Mouse (Mus musculus) ES-Bruce4 (cell line): ENCODE measurements around the gene Nrxn3.

Source experiments
- CTCF ChIP-seq: IDR thresholded peaks from one replicate; pipeline ENCODE4 v1.8.1; 2011; ENCODE audit warnings: low read depth, low read length
- EP300 ChIP-seq: IDR thresholded peaks from 2 replicates; pipeline ENCODE4 v1.6.1; 2011; ENCODE audit warnings: low read depth, low read length; ENCODE audit not compliant: insufficient read depth

DNA sequence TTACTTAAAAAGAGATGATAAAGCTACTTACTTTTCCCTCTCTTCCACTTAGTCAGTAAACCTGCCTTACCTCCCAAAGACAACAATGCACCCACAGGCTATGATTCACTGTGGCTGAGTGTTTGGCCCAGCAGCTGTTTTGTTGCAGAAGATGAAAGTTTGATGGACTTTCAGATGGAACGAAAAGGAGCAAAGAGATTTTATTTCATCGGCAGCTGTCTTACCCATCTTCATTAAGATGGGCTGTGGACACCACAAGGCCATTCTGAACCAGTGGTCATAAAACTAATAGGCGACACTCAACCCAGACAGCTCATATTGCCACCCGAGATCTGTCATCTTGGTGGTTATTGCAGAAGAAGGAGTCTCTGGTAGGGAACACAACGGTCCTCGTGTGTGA lies 1108.6 kb downstream of the Nrxn3 start:
- TF ChIP-seq EP300 (no peak), CTCF (no peak)
